Comparison of ENCODE assay signal across 8 mouse cellular contexts in the genomic region with DNA sequence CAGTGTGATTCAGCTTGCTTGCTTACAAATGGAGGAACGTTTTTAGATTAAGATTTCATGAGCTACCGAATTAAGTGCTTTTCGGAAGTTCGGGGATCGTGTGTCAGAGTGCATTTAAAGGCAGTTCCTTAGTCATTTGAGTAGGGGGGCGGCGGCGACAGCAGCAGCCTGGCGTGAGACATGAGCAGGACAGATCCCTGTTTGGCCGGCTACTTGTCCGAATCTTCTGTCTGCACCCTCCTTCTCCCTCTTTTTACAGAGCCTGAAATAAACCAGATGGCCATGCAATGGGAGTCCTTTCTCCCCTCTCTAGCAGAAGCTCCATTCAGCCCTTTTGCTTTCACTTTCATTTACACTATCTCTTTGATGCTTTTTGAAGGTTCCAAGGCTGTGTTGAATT. TPM values are rescaled to one million over a fixed set of nuclear protein-coding genes. Genes with fewer than 3 reads are reported as not detected.
A peak's percentile ranks its signal among the peaks of the same experiment; 100 is the strongest.
DNase-seq lines count a peak whose midpoint lies in the region; ATAC-seq and TF ChIP-seq lines count a peak whose summit lies in the region.

No protein-coding gene starts in this region.

- TF ChIP-seq EP300 in stomach, postnatal 0 days (optimal IDR thresholded peaks at IDR 0.05) = no peak

- peak overlapping the region; percentile 1; the same call in 1 of the 2 replicates for H3K9ac ChIP-seq in kidney, embryonic 16.5 days (replicated peaks; ENCODE audit: low read length)
- peak overlapping the region; percentile 74 for H3K9ac ChIP-seq in heart, embryonic 13.5 days
- H3K9ac ChIP-seq in liver, embryonic 12.5 days = peak overlapping the region; percentile 93
- peak overlapping the region; percentile 52 for H3K9ac ChIP-seq in stomach, postnatal 0 days (ENCODE audit: low read length)

- peak overlapping the region; percentile 31 for H3K4me3 ChIP-seq in kidney, embryonic 16.5 days (ENCODE audit: low read length)
- peak overlapping the region; percentile 58 for H3K4me3 ChIP-seq in bone marrow, adult 2 months (replicated peaks; ENCODE audit: control insufficient read depth, low read depth, low read length)
- peak overlapping the region; percentile 80 for H3K4me3 ChIP-seq in heart, embryonic 13.5 days
- H3K4me3 ChIP-seq in liver, embryonic 12.5 days = peak overlapping the region; percentile 90
- H3K4me3 ChIP-seq in stomach, postnatal 0 days (ENCODE audit: low read depth, low read length) = peak overlapping the region; percentile 61

- H3K36me3 ChIP-seq in kidney, embryonic 16.5 days (ENCODE audit: insufficient read depth, low read length) = no peaks in the 10 kb centered on the region
- no peaks in the 10 kb centered on the region for H3K36me3 ChIP-seq in heart, embryonic 13.5 days
- H3K36me3 ChIP-seq in liver, embryonic 12.5 days = peaks cover 5% of the 10 kb centered on the region; the same call in 1 of the 2 replicates
- no peaks in the 10 kb centered on the region for H3K36me3 ChIP-seq in stomach, postnatal 0 days (ENCODE audit: control insufficient read depth, insufficient read depth, low read length)

- DNase-seq in kidney, adult 18-20 months = no peak
- no peak for DNase-seq in stomach, postnatal 0 days (ENCODE audit: low spot score)
- no peak for DNase-seq in urinary bladder, adult 18-20 months (ENCODE audit: low spot score in 2 of 2)
- DNase-seq in adrenal gland, adult 2 months = no peak

- no peaks in the 10 kb centered on the region for H3K27me3 ChIP-seq in kidney, embryonic 16.5 days (ENCODE audit: insufficient read depth, low read length)
- no peaks in the 10 kb centered on the region for H3K27me3 ChIP-seq in heart, embryonic 13.5 days (replicated peaks)
- H3K27me3 ChIP-seq in liver, embryonic 12.5 days (replicated peaks) = no peaks in the 10 kb centered on the region
- no peaks in the 10 kb centered on the region for H3K27me3 ChIP-seq in stomach, postnatal 0 days (ENCODE audit: control insufficient read depth, insufficient read depth, low read length)

- TF ChIP-seq CTCF in bone marrow, adult 2 months (IDR thresholded peaks at IDR 0.05; ENCODE audit: control insufficient read depth, insufficient read depth, low read length) = no peak
- TF ChIP-seq CTCF in stomach, postnatal 0 days (IDR thresholded peaks at IDR 0.05; ENCODE audit: low read depth) = no peak

- TF ChIP-seq POLR2A in bone marrow, adult 2 months (IDR thresholded peaks at IDR 0.05; ENCODE audit: borderline replicate concordance, control insufficient read depth, low read depth, low read length) = no peak

- peak overlapping the region; percentile 76 for H3K4me2 ChIP-seq in kidney, embryonic 16.5 days (replicated peaks; ENCODE audit: low read depth, low read length)
- peak overlapping the region; percentile 89 for H3K4me2 ChIP-seq in heart, embryonic 13.5 days
- peak overlapping the region; percentile 80 for H3K4me2 ChIP-seq in liver, embryonic 12.5 days
- H3K4me2 ChIP-seq in stomach, postnatal 0 days (replicated peaks; ENCODE audit: low read depth) = peak overlapping the region; percentile 82

- 0 out of 2 replicates have a peak overlapping the region, but pooled peaks have one; percentile 29 for H3K27ac ChIP-seq in kidney, embryonic 16.5 days (ENCODE audit: low read length)
- no peak overlapping the region for H3K27ac ChIP-seq in bone marrow, adult 2 months (ENCODE audit: control insufficient read depth, insufficient read depth, low read depth, low read length, poor library complexity)
- peak overlapping the region; percentile 55 for H3K27ac ChIP-seq in heart, embryonic 13.5 days (replicated peaks)
- peak overlapping the region; percentile 27 for H3K27ac ChIP-seq in liver, embryonic 12.5 days
- peak overlapping the region; percentile 84 for H3K27ac ChIP-seq in stomach, postnatal 0 days (replicated peaks)

- H3K9me3 ChIP-seq in kidney, embryonic 16.5 days (ENCODE audit: low read length) = no peaks in the 10 kb centered on the region
- H3K9me3 ChIP-seq in heart, embryonic 13.5 days = no peaks in the 10 kb centered on the region
- no peaks in the 10 kb centered on the region for H3K9me3 ChIP-seq in liver, embryonic 12.5 days (replicated peaks)
- no peaks in the 10 kb centered on the region for H3K9me3 ChIP-seq in stomach, postnatal 0 days (ENCODE audit: control insufficient read depth, low read length)

- peaks cover 58% of the 10 kb centered on the region for H3K4me1 ChIP-seq in kidney, embryonic 16.5 days (ENCODE audit: insufficient read depth, low read length)
- peaks cover 10% of the 10 kb centered on the region; the same call in 1 of the 2 replicates for H3K4me1 ChIP-seq in bone marrow, adult 2 months (ENCODE audit: control insufficient read depth, insufficient read depth, low read length)
- H3K4me1 ChIP-seq in heart, embryonic 13.5 days = peaks cover 64% of the 10 kb centered on the region
- peaks cover 87% of the 10 kb centered on the region for H3K4me1 ChIP-seq in liver, embryonic 12.5 days
- H3K4me1 ChIP-seq in stomach, postnatal 0 days (replicated peaks; ENCODE audit: control insufficient read depth, insufficient read depth) = peaks cover 11% of the 10 kb centered on the region

- no peak for ATAC-seq in kidney, embryonic 16.5 days (ENCODE audit: low FRiP score, low TSS enrichment)
- no peak for ATAC-seq in heart, embryonic 13.5 days (ENCODE audit: extremely low read depth, insufficient number of reproducible peaks, low FRiP score, low TSS enrichment)
- ATAC-seq in liver, embryonic 12.5 days = no peak
- ATAC-seq in stomach, postnatal 0 days (ENCODE audit: low FRiP score, low TSS enrichment) = no peak

- 11% methylated on average over 11 of the region's 11 CpGs for WGBS in kidney, embryonic 16.5 days
- WGBS in bone marrow, adult 2 months = 35% methylated on average over 11 of the region's 11 CpGs
- WGBS in heart, embryonic 13.5 days = 17% methylated on average over 11 of the region's 11 CpGs
- WGBS in liver, embryonic 12.5 days (ENCODE audit: insufficient replicate concordance) = 33% methylated on average over 11 of the region's 11 CpGs
- 14% methylated on average over 11 of the region's 11 CpGs for WGBS in stomach, postnatal 0 days

RNA-seq across cellular contexts. Expression of gene Abhd2, which starts 2.3 kb away (rescaled TPM):
- 11.0 and 13.1 TPM in 2 replicates for polyA plus RNA-seq in kidney, embryonic 16.5 days (2015; fragmentation: Nextera tagmentation; extraction: Ambion mirVana)
- polyA plus RNA-seq in bone marrow, adult 2 months (2011; ENCODE audit: insufficient read depth, insufficient read length, low replicate concordance, missing spikeins) = 7.2 and 13.6 TPM in 2 replicates
- polyA plus RNA-seq in heart, embryonic 13.5 days (2015; fragmentation: Nextera tagmentation; extraction: Ambion mirVana) = 4.0 and 4.3 TPM in 2 replicates
- 9.6 and 10.5 TPM in 2 replicates for polyA plus RNA-seq in liver, embryonic 12.5 days (2016; fragmentation: Nextera tagmentation; extraction: Ambion mirVana)
- polyA plus RNA-seq in stomach, postnatal 0 days (2015; fragmentation: Nextera tagmentation; extraction: Ambion mirVana) = 24.6 and 27.5 TPM in 2 replicates
- 1,000 to 10,000 TPM; 1,164 to 1,465 TPM for total RNA-seq in adrenal gland, adult 2 months (2021)
- 187 and 262 TPM in 2 replicates for polyA plus RNA-seq in adrenal gland, adult 2 months (2012; rRNA removed)

Comparison
In these comparisons a context has a peak if more than half of its experiments do, and no peak if none do; other contexts are left out.
1. H3K4me3 ChIP-seq: peak in every context shown above with its lines; median percentile 90 in liver, embryonic 12.5 days; 80 in heart, embryonic 13.5 days; 61 in stomach, postnatal 0 days; 58 in bone marrow, adult 2 months; 31 in kidney, embryonic 16.5 days.
2. H3K9ac ChIP-seq: peak in every context shown above with its lines; median percentile 93 in liver, embryonic 12.5 days; 74 in heart, embryonic 13.5 days; 52 in stomach, postnatal 0 days; 1 in kidney, embryonic 16.5 days.